Mouse (Mus musculus) heart, embryonic 11.5 days (tissue): Measurements from ENCODE around the gene Csf2ra. TPM values are rescaled to one million over a fixed set of nuclear protein-coding genes. Genes with fewer than 3 reads are reported as not detected.
"Not testable (repeated sequence)": the region's sequence is repeated elsewhere in the genome, so short reads cannot be mapped to it uniquely, and the experiment has no call there.

Experiments
- ATAC-seq: fragments of 200-750 bp; cut with Nextera tagmentation; replicated peaks from 2 replicates; pipeline ENCODE4 v1.8.0; 2017; ENCODE audit warnings: moderate library complexity; ENCODE audit not compliant: insufficient number of reproducible peaks, low FRiP score, low TSS enrichment
- H3K27ac ChIP-seq: fragments of 300-500 bp; sonication (generic); 2 replicates; pipeline ENCODE4 v1.5.1; 2014; ENCODE audit warnings: mild to moderate bottlenecking, low read depth, low read length
- H3K27me3 ChIP-seq: fragments of 300-500 bp; sonication (generic); 2 replicates; pipeline ENCODE4 v1.6.1; 2014; ENCODE audit warnings: mild to moderate bottlenecking, low read length, mixed read lengths; ENCODE audit not compliant: control insufficient read depth, insufficient read depth
- H3K36me3 ChIP-seq: fragments of 300-500 bp; sonication (generic); 2 replicates; pipeline ENCODE4 v1.6.1; 2014; ENCODE audit warnings: mild to moderate bottlenecking, low read length, moderate library complexity, mixed read lengths; ENCODE audit not compliant: control insufficient read depth, insufficient read depth
- H3K4me1 ChIP-seq: fragments of 300-500 bp; sonication (generic); 2 replicates; pipeline ENCODE4 v1.6.1; 2014; ENCODE audit warnings: low read length; ENCODE audit not compliant: control insufficient read depth, insufficient read depth
- H3K4me2 ChIP-seq: fragments of 300-500 bp; sonication (generic); 2 replicates; pipeline ENCODE4 v1.6.1; 2014; ENCODE audit warnings: mild to moderate bottlenecking, moderate library complexity
- H3K4me3 ChIP-seq: fragments of 300-500 bp; sonication (generic); 2 replicates; pipeline ENCODE4 v1.5.1; 2014; ENCODE audit warnings: low read depth, low read length
- H3K9ac ChIP-seq: fragments of 300-500 bp; sonication (generic); 2 replicates; pipeline ENCODE4 v1.6.1; 2014; ENCODE audit warnings: mild to moderate bottlenecking, low read depth, low read length, moderate library complexity
- H3K9me3 ChIP-seq: fragments of 300-500 bp; sonication (generic); replicated peaks from 2 replicates; pipeline ENCODE4 v1.6.1; 2016; ENCODE audit warnings: low read length; ENCODE audit not compliant: control insufficient read depth
- WGBS: fragments of 180-500 bp; shearing (Covaris S2); extraction: QIAGEN DNeasy Blood & Tissue Kit; methylation state at CpG from one replicate; pipeline ENCODE4 v1.1.7; 2014; ENCODE audit not compliant: insufficient replicate concordance; 5-methylcytosine and 5-hydroxymethylcytosine counted together
- polyA plus RNA-seq: library from polyadenylated mRNA; unstranded; fragments of >200 nt; fragmentation: Nextera tagmentation; extraction: Ambion mirVana; gene quantifications from 2 replicates; pipeline ENCODE4 v1.2.1, GENCODE M21; 2014

Csf2ra gene
- 25.6 and 29.6 TPM in 2 replicates for polyA plus RNA-seq

- H3K27ac ChIP-seq = peak within 1 kb of the TSS; percentile 92
- peak within 1 kb of the TSS; percentile 74 for H3K4me2 ChIP-seq
- H3K9ac ChIP-seq = peak within 1 kb of the TSS; percentile 67
- no peaks in the 10 kb centered on the region for H3K27me3 ChIP-seq
- no peaks in the 10 kb centered on the region for H3K36me3 ChIP-seq
- no peaks in the 10 kb centered on the region for H3K4me1 ChIP-seq
- 0 out of 2 replicates have a peak, but pooled peaks have one; percentile 0 for ATAC-seq
- peaks cover 10% of the 10 kb centered on the region; the same call in 1 of the 2 replicates for H3K9me3 ChIP-seq
- WGBS = 46% methylated on average over 36 of the region's 36 CpGs
- peak within 1 kb of the TSS; percentile 62 for H3K4me3 ChIP-seq
Observed at GRCm38 (mm10) chr19:61227941-61228701, at the start of gene Csf2ra. Gene Csf2ra, minus strand, starts transcription at chr19:61228429.

DNA sequence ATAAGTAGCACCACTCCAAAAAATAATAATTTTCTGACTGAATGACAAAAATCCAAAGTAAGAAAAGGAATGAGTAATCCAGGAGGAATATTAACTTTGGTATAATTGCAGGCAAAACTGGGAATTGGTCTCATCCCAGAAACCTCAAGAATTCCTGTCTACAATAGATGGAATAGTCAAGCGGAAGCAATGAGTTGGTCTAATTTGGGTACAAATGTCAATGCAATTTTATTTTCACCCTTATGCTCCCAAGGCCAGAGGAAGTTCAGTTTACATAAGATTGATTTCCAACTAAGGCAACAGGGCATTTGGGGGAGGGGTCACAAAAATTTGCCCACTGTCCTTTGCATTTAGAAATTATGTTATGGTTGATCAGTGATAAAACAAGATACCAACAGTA is 47.2 kb upstream of the Csf2ra start:
- no peaks in the 10 kb centered on the region for H3K4me1 ChIP-seq
- no peak overlapping the region for H3K27ac ChIP-seq
- H3K27me3 ChIP-seq = no peaks in the 10 kb centered on the region
- H3K9ac ChIP-seq = no peak overlapping the region
- no peaks in the 10 kb centered on the region for H3K9me3 ChIP-seq
- no peaks in the 10 kb centered on the region for H3K36me3 ChIP-seq
- 81% methylated on average over 1 of the region's 1 CpGs for WGBS
- ATAC-seq = no peak
- H3K4me3 ChIP-seq = no peak overlapping the region
- no peak overlapping the region for H3K4me2 ChIP-seq

- H3K4me3 ChIP-seq, H3K9ac ChIP-seq, H3K4me1 ChIP-seq, H3K36me3 ChIP-seq, ATAC-seq, H3K27ac ChIP-seq, H3K9me3 ChIP-seq, H3K27me3 ChIP-seq, H3K4me2 ChIP-seq: not testable (repeated sequence)
- WGBS = 26% methylated on average over 11 of the region's 11 CpGs
Observed at GRCm38 (mm10) chr19:61269141-61269540, 40.9 kb upstream of the Csf2ra start.

DNA sequence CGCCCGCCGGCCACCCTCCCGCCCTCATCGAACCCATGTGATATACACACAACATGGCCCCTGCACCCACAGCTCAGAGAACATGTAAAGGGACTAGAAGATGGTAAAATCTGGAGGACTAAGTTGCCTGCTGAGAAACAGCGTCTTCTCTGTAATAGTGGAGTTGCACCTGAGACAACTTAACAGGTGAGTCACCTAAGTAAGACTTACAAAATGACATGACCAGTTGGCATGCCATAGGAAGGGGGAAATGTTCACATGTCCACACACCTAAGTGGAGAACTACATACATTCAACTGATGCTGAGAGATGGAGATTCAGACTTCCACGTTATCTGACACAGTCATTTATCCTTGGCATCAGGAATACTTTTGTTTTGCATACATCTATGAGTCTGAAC is 38.9 kb upstream of the Csf2ra start:
- H3K9ac ChIP-seq = no peak overlapping the region
- WGBS = 17% methylated on average over 7 of the region's 7 CpGs
- H3K4me2 ChIP-seq = no peak overlapping the region
- no peaks in the 10 kb centered on the region for H3K4me1 ChIP-seq
- ATAC-seq = no peak
- no peaks in the 10 kb centered on the region for H3K36me3 ChIP-seq
- no peak overlapping the region for H3K4me3 ChIP-seq
- no peaks in the 10 kb centered on the region for H3K9me3 ChIP-seq
- no peak overlapping the region for H3K27ac ChIP-seq
- no peaks in the 10 kb centered on the region for H3K27me3 ChIP-seq

DNA sequence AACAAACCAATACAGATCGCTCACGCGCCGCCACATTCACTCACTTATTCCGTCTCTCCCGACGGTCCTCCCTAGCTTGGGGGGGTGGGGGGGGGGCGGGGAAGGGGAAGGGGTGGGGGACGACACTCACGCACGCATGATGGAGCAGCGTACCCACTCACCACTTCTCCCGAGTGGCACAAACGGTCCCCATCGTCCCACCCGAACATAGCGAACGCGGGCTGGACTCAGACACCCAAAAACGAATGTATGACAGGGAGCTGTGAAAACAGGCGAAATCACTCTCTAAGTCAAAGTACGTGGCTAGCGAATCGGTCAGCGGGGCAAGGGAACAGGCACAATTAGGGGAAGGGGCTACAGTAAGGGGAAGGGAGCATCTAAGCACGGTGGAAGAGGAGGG is 38.4 kb upstream of the Csf2ra start:
- Histone ChIP-seq H3K9ac (no peak overlapping the region), H3K9me3 (no peaks in the 10 kb centered on the region), H3K4me3 (no peak overlapping the region), H3K36me3 (no peaks in the 10 kb centered on the region), H3K4me2 (no peak overlapping the region), H3K27me3 (no peaks in the 10 kb centered on the region), H3K27ac (no peak overlapping the region), H3K4me1 (no peaks in the 10 kb centered on the region)
- ATAC-seq = no peak
- 3% methylated on average over 25 of the region's 26 CpGs for WGBS

GRCm38 (mm10) chr19:61266246-61266615 is 38.0 kb upstream of the Csf2ra start:
- H3K4me1 ChIP-seq = no peaks in the 10 kb centered on the region
- 2% methylated on average over 12 of the region's 12 CpGs for WGBS
- H3K9me3 ChIP-seq = no peaks in the 10 kb centered on the region
- H3K27ac ChIP-seq = no peak overlapping the region
- no peaks in the 10 kb centered on the region for H3K36me3 ChIP-seq
- ATAC-seq = no peak
- no peak overlapping the region for H3K4me3 ChIP-seq
- no peaks in the 10 kb centered on the region for H3K27me3 ChIP-seq
- no peak overlapping the region for H3K9ac ChIP-seq
- H3K4me2 ChIP-seq = no peak overlapping the region

- no peak for ATAC-seq
- Histone ChIP-seq H3K27ac (no peak overlapping the region), H3K36me3 (no peaks in the 10 kb centered on the region), H3K9me3 (no peaks in the 10 kb centered on the region), H3K4me3 (no peak overlapping the region), H3K4me1 (no peaks in the 10 kb centered on the region), H3K4me2 (no peak overlapping the region), H3K9ac (no peak overlapping the region), H3K27me3 (no peaks in the 10 kb centered on the region)
- 23% methylated on average over 3 of the region's 3 CpGs for WGBS
Observed at GRCm38 (mm10) chr19:61265349-61266245, 37.4 kb upstream of the Csf2ra start.

GRCm38 (mm10) chr19:61264933-61265332 is 36.7 kb upstream of the Csf2ra start:
- Histone ChIP-seq H3K9me3 (no peaks in the 10 kb centered on the region), H3K4me1 (no peaks in the 10 kb centered on the region), H3K4me2 (no peak overlapping the region), H3K4me3 (no peak overlapping the region), H3K27ac (no peak overlapping the region), H3K27me3 (no peaks in the 10 kb centered on the region), H3K9ac (no peak overlapping the region), H3K36me3 (no peaks in the 10 kb centered on the region)
- no peak for ATAC-seq
